Mouse (Mus musculus): ENCODE data around the gene Spata21.

The Spata21 gene

DNA sequence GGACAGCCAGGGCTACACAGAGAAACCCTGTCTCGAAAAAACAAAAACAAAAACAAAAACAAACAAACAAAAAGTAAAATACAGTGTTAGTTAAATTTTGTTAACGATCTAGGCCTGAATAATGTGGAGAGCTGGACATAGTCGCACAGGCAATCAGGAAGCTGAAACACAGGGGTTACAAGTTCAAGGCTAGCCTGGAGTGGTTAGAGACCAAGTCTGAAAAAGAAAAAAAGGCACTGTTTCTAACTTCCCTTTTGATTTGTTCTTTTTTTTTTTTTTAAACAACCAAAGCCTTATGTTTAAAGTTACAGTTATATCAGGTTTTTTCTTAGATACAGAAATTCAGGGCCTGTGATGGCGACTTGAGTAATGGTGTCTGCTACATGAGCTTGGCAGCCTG, 72.1 kb downstream of the Spata21 start:
- no peak for DNase-seq

- DNase-seq, result no peak
Observed at GRCm38 (mm10) chr4:141161699-141162208, 73.6 kb downstream of the Spata21 start.

Measured in right cerebral cortex, adult 18-20 months (tissue).